Mouse (Mus musculus) layer of hippocampus, postnatal 14 days (tissue): Measurements from ENCODE around the gene 2700049A03Rik. TPM values are rescaled to one million over a fixed set of nuclear protein-coding genes. Genes with fewer than 3 reads are reported as not detected.

Experiments used
- DNase-seq, 2 experiments: peaks; one replicate each; pipeline ENCODE4 v3.0.0; 2021 to 2022; ENCODE audit warnings: low spot score in 2 of 2, mixed read lengths in 1 of 2
- total RNA-seq, 2 experiments: library from RNA; stranded (reverse); gene quantifications; 2 replicates each; pipeline ENCODE4 v1.2.3; 2021

2700049A03Rik gene
- total RNA-seq, 2 experiments from 2014 or later = 5.2 to 6.9 TPM

- DNase-seq = no peak
Observed at GRCm38 (mm10) chr12:71169911-71170310, 33.3 kb downstream of the 2700049A03Rik start.

GRCm38 (mm10) chr12:71183736-71184135 lies 47.1 kb downstream of the 2700049A03Rik start:
- DNase-seq = no peak

DNA sequence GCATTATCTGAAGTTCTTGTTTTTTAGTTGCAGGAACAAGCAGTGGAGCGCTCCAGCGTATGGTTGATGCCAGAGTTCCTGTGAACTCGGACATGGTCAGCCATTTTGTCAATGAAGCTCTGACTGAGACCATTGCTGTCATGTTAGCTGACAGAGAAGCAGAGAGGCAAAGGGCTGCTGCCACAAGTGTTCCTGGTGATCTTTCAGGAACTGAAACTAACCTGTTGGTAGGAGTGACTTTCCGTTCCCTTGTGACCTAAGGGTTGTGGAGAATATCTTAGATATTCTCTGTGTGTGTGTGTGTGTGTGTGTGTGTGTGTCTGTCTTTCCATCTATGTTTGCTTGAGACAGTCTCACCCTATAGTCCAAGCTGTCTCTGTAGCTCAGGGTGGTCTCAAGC lies 47.7 kb downstream of the 2700049A03Rik start:
- no peak for DNase-seq

- no peak for DNase-seq
Observed at GRCm38 (mm10) chr12:71192705-71193104, 56.1 kb downstream of the 2700049A03Rik start.

DNA sequence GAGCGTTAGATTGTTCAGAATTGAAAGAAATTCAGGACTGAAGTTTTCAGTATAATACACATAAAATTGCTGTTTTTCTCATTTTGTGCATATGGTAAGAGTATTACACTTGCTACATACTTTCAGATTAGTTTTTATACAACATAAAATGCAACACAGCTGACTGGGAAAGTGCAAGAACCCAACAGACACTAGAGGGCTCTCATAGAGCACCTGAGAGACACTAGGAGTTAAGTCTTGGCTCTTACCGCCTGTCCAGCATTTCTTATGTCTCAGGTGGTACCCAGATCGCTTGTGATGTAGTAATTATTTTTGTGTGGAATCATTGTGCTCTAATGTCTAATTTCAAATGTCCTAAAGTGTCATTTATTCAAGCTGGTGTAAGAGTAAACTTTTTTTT lies 61.0 kb downstream of the 2700049A03Rik start:
- peak in 1 of 2 experiments; percentile 34 for DNase-seq

- DNase-seq = no peak
Observed at GRCm38 (mm10) chr12:71201753-71202152, 65.1 kb downstream of the 2700049A03Rik start.

DNA sequence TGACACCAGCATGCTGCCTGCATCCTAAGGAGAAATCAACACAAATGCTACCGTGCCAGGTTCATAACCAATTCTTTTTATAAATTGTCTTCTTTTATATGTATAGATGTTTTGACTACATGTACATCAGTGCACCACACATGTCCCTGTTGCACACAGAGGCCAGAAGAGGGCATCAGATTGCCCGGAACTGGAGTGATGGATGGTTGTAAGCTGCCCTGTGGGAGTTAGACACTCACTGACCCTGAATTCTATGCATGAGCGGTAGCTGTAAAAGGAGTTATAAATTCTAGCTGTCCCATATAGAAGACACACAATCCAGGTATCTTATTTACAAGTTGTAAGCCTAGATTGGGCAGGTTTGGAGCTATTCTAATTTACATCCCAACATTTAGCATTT lies 67.7 kb downstream of the 2700049A03Rik start:
- DNase-seq = no peak

DNA sequence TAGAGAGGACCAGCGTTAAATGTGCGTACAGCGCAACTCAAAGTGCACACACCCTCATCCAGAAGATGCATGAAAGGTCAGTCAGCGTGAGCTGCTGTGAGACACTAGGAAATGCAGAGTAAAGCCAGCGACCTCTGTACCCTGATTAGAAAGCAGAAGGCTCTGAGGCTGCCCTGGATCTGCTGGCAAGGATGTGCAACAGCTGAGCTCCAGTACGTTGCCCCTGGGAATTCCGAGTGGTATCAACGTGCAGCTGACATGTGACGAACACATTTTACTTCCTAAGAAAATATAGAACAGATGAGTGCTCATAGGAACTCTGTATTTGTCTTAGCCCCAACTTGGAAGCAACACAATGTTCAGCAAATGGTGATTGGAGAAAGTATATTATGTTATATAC lies 80.5 kb downstream of the 2700049A03Rik start:
- DNase-seq = no peak

- no peak for DNase-seq
Observed at GRCm38 (mm10) chr12:71217866-71218522, 81.3 kb downstream of the 2700049A03Rik start.

GRCm38 (mm10) chr12:71222761-71223160 lies 86.1 kb downstream of the 2700049A03Rik start:
- DNase-seq = no peak

DNA sequence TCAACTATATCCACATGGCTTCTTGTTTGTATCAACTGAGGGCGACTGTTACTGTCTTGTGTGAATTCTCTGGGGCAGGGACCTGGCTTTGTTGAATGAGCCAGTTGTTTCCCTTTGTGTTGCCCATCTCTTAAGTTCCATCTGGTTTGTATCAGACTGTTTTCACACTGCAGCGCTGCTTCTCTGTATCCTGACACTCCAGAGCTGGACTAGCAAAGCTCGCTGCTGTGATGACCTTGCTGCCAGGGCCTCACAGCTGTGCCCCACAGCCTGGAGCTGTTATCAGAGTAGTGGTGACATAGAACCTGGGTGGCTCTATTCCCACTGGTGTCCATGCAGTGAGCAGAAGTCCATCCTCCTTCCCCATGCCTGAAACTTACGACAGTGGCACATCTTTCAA lies 91.1 kb downstream of the 2700049A03Rik start:
- DNase-seq = no peak

GRCm38 (mm10) chr12:71228925-71229649 lies 92.4 kb downstream of the 2700049A03Rik start:
- DNase-seq = peak in 1 of 2 experiments; percentile 12

- DNase-seq = no peak
Observed at GRCm38 (mm10) chr12:71231561-71231960, 94.9 kb downstream of the 2700049A03Rik start.

- no peak for DNase-seq
Observed at GRCm38 (mm10) chr12:71233426-71233825, 96.8 kb downstream of the 2700049A03Rik start.

GRCm38 (mm10) chr12:71237074-71237473 lies 100.4 kb downstream of the 2700049A03Rik start:
- no peak for DNase-seq

- DNase-seq = no peak
Observed at GRCm38 (mm10) chr12:71242791-71243190, 106.1 kb downstream of the 2700049A03Rik start.

DNA sequence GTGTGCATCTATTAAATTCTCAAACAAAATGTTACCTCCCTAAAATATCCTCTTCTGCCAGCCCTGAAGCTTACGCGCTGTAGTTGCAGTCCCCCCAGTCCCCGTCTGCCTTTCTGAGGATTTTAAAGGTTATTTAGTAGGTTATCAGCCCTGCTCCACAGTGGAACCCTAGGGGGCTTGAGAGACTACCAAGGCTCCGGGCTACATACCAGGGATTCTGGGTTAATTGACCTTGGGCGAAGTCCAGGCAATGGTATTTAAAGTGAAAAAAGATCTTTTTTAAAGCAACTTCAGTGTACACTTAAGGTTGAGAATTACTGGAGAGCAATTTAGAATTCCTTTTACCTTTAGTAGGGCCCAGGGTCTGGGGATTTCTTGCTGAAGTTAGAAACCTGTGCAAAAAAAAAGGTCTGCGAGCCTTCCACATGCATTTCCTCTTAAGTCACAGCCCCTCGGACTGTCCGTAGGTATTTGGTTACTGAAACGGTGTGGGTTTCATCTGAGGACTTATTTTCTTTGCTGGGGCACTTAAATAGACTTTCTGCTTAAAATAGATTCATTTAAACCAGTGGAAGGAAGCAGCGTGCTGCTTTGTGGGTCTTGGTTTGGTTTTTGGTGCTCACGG lies 108.2 kb downstream of the 2700049A03Rik start:
- no peak for DNase-seq

GRCm38 (mm10) chr12:71247191-71247590 lies 110.5 kb downstream of the 2700049A03Rik start:
- no peak for DNase-seq

- DNase-seq = peak; percentile 17 to 26
Observed at GRCm38 (mm10) chr12:71249348-71249747, 112.7 kb downstream of the 2700049A03Rik start.

DNA sequence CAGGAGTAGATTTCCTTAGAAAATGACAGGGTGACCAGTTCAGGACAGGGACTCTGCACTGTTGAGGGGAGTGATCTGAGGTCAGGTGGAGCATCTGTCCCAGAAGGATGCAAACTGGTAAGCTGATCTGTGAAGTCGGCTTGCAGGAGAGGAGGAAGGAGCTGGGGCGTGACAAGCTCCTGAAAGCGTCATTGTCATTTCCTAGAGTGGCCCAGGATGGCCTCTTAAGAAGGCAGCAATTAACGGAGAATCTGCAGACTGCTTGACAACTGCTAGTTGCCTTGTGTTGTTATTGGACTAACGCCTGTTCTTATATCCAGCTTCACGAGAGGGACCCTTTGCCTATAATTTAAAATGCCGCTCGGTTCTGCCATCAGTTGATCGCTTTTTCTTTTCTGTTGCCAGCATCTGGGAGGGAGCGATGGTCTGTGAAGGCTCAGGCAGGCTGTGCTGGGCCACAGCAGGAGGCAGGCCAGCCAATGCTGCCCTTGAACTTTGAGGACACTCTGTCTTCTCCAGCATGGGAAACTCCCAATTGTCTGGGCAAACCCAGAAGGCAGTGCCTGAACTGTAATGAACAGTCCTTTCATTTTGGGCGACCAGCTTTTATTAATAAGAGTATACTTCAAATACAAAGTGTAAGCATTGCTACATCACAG lies 116.0 kb downstream of the 2700049A03Rik start:
- DNase-seq = no peak

GRCm38 (mm10) chr12:71254779-71255178 lies 118.1 kb downstream of the 2700049A03Rik start:
- DNase-seq = no peak
